Mouse (Mus musculus) neural tube, embryonic 14.5 days (tissue): Measurements from ENCODE around the gene Tex11. TPM values are rescaled to one million over a fixed set of nuclear protein-coding genes. Genes with fewer than 3 reads are reported as not detected.

Experiments used
- ATAC-seq: fragments of 200-750 bp; cut with Nextera tagmentation; 2 replicates; pipeline ENCODE4 v1.8.0; 2017; ENCODE audit warnings: low read depth, mild to moderate bottlenecking, moderate TSS enrichment, moderate library complexity
- H3K27ac ChIP-seq: fragments of 300-500 bp; sonication (generic); 2 replicates; pipeline ENCODE4 v1.5.1; 2014; ENCODE audit warnings: low read depth, mild to moderate bottlenecking, control low read depth, low read length, moderate library complexity, mixed read lengths
- H3K27me3 ChIP-seq: fragments of 300-500 bp; sonication (generic); 2 replicates; pipeline ENCODE4 v1.6.1; 2014; ENCODE audit warnings: low read length; ENCODE audit not compliant: control insufficient read depth, insufficient read depth
- H3K36me3 ChIP-seq: fragments of 300-500 bp; sonication (generic); 2 replicates; pipeline ENCODE4 v1.6.1; 2014; ENCODE audit warnings: low read length, mixed read lengths; ENCODE audit not compliant: control insufficient read depth, insufficient read depth
- H3K4me1 ChIP-seq: fragments of 300-500 bp; sonication (generic); 2 replicates; pipeline ENCODE4 v1.6.1; 2014; ENCODE audit warnings: low read length; ENCODE audit not compliant: control insufficient read depth, insufficient read depth
- H3K4me2 ChIP-seq: fragments of 300-500 bp; sonication (generic); 2 replicates; pipeline ENCODE4 v1.6.1; 2014; ENCODE audit warnings: mild to moderate bottlenecking, low read depth, low read length, control low read depth
- H3K4me3 ChIP-seq: fragments of 300-500 bp; sonication (generic); 2 replicates; pipeline ENCODE4 v1.5.1; 2014; ENCODE audit warnings: low read depth, low read length, control low read depth, mixed read lengths
- H3K9ac ChIP-seq: fragments of 300-500 bp; sonication (generic); replicated peaks from 2 replicates; pipeline ENCODE4 v1.6.1; 2014; ENCODE audit warnings: low read depth, mild to moderate bottlenecking, control low read depth, low read length, mixed read lengths
- H3K9me3 ChIP-seq: fragments of 300-500 bp; sonication (generic); 2 replicates; pipeline ENCODE4 v1.6.1; 2016; ENCODE audit warnings: low read length; ENCODE audit not compliant: control insufficient read depth
- WGBS: fragments of 180-500 bp; shearing (Covaris S2); extraction: QIAGEN DNeasy Blood & Tissue Kit; methylation state at CpG from one replicate; pipeline ENCODE4 v1.1.7; 2014; 5-methylcytosine and 5-hydroxymethylcytosine counted together
- polyA plus RNA-seq: library from polyadenylated mRNA; unstranded; fragments of >200 nt; fragmentation: Nextera tagmentation; extraction: Ambion mirVana; gene quantifications from 2 replicates; pipeline ENCODE4 v1.2.1, GENCODE M21; 2014

Tex11 gene
- polyA plus RNA-seq, 1 experiment from 2014 or later, result not detected

- Histone ChIP-seq H3K4me2 (no peak overlapping the region), H3K9ac (no peak overlapping the region), H3K4me3 (no peak overlapping the region), H3K27me3 (no peaks in the 10 kb centered on the region), H3K9me3 (no peaks in the 10 kb centered on the region), H3K27ac (no peak overlapping the region), H3K36me3 (no peaks in the 10 kb centered on the region; the same call in 1 of the 2 replicates), H3K4me1 (no peaks in the 10 kb centered on the region)
- no peak for ATAC-seq
- WGBS, result 50% methylated on average over 4 of the region's 4 CpGs
Measured at GRCm38 (mm10) chrX:100797370-100797769, 262.1 kb downstream of the Tex11 start.

DNA sequence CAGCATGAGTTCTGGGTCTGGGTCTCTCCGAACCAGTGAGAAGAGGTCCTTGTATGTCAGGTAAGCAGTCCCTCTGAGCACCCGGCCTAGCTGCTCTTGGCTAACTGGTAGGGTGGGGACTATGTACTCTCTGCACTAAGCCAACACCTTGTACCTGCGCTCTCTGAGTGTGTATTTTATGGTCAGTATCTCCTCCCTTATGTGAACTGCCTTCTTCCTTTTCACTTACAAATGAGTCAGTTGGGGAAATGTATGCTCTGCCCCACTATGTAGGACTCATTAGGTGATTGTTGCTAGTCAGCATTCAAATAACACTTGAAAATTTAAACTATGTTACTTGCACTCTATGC, 262.8 kb downstream of the Tex11 start:
- H3K27me3 ChIP-seq, result no peaks in the 10 kb centered on the region
- WGBS, result 85% methylated on average over 3 of the region's 3 CpGs
- no peaks in the 10 kb centered on the region; the same call in 1 of the 2 replicates for H3K36me3 ChIP-seq
- no peak for ATAC-seq
- H3K9ac ChIP-seq, result no peak overlapping the region
- H3K9me3 ChIP-seq, result no peaks in the 10 kb centered on the region
- no peaks in the 10 kb centered on the region for H3K4me1 ChIP-seq
- H3K4me2 ChIP-seq, result no peak overlapping the region
- H3K27ac ChIP-seq, result no peak overlapping the region
- H3K4me3 ChIP-seq, result no peak overlapping the region

GRCm38 (mm10) chrX:100796041-100796740, 263.3 kb downstream of the Tex11 start:
- no peak overlapping the region for H3K27ac ChIP-seq
- no peak overlapping the region for H3K9ac ChIP-seq
- WGBS, result 76% methylated on average over 6 of the region's 6 CpGs
- H3K27me3 ChIP-seq, result no peaks in the 10 kb centered on the region
- no peak for ATAC-seq
- no peaks in the 10 kb centered on the region for H3K9me3 ChIP-seq
- no peaks in the 10 kb centered on the region; the same call in 1 of the 2 replicates for H3K36me3 ChIP-seq
- no peak overlapping the region for H3K4me2 ChIP-seq
- no peaks in the 10 kb centered on the region for H3K4me1 ChIP-seq
- no peak overlapping the region for H3K4me3 ChIP-seq

DNA sequence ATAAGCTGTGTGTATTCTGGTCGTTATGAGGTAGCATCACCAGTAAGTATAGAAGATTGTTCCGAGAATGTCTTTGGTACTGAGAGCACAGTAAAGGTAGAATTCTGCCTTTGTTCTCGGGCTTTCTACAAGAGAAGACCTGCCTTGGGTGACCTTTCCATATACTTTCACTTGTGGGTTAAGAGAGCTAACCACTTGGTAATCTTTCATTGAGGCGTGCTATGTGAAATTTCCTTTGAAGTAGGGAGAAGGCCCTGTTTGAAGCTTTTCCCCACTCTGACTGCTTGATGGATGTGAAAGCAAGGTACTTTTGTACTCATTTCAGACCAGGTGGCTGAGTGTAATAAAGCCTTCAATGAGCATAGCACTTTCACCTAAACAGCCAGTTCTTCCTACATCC, 270.1 kb downstream of the Tex11 start:
- Histone ChIP-seq H3K27ac (no peak overlapping the region), H3K27me3 (no peaks in the 10 kb centered on the region), H3K9ac (no peak overlapping the region), H3K9me3 (no peaks in the 10 kb centered on the region), H3K4me1 (no peaks in the 10 kb centered on the region), H3K4me3 (no peak overlapping the region), H3K36me3 (no peaks in the 10 kb centered on the region), H3K4me2 (no peak overlapping the region)
- no peak for ATAC-seq
- 88% methylated on average over 4 of the region's 4 CpGs for WGBS

Other genes starting within 250 kb of the Tex11 start
- gene Slc7a3, start 26.4 kb upstream of the Tex11 start, polyA plus RNA-seq, result 2.0 and 4.2 TPM in 2 replicates
- gene Snx12, start 162.9 kb upstream of the Tex11 start, polyA plus RNA-seq, result 36.5 and 39.1 TPM in 2 replicates
- 0.55 and 0.59 TPM in 2 replicates for gene Foxo4, start 194.9 kb upstream of the Tex11 start, polyA plus RNA-seq
- not detected in 2 replicates for gene Gm614, start 204.3 kb upstream of the Tex11 start, polyA plus RNA-seq
- gene Il2rg, start 208.6 kb upstream of the Tex11 start, polyA plus RNA-seq, result 2.7 and 5.1 TPM in 2 replicates
- gene Gm20489, start 209.4 kb upstream of the Tex11 start, polyA plus RNA-seq, result not detected in 2 replicates
- 32.0 and 34.2 TPM in 2 replicates for gene Med12, start 214.4 kb upstream of the Tex11 start, polyA plus RNA-seq
- 91.8 and 121 TPM in 2 replicates for gene Nlgn3, start 239.5 kb upstream of the Tex11 start, polyA plus RNA-seq